Mouse (Mus musculus): ENCODE measurements around the gene Slc30a1.

DNA sequence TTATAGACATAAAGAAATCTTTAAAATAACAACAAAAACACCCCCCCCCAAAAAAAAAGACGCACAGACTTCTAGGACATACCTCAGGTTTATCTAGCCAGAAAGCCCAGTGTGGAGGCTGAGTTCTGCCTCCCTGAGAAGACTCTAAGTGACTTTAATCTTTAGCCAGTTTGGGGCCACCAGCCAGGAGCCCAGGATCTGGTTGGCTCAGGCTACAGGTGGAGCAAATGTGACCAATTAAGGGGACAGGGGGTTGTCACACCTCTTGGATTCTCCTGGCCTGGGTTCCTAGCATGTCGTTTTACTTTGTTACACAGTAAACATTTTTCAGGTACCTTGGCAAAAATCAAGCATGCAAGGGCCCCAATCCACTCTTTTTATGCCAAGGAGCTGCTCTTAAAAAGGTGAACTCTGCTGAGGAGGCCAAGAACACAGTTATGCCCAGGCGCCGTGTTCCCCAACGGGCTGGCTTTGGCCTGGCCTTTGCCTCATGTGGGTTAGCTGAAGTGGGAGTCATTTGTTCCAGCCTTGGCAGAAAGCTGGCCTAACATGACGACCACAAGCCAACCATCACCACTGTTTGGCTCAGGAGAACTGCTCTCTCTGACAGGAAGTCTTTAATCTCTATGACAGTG, 34.4 kb upstream of the Slc30a1 start:
- TF ChIP-seq CTCF (IDR thresholded peaks at IDR 0.05; ENCODE audit: insufficient read depth, low read length) = no peak
- TF ChIP-seq POLR2A (IDR thresholded peaks at IDR 0.05; ENCODE audit: borderline replicate concordance, extremely low read depth, low read depth, low read length) = no peak
